Mouse (Mus musculus): Measurements from ENCODE around the gene Pck1.

- TF ChIP-seq EP300 (IDR thresholded peaks at IDR 0.05; ENCODE audit: insufficient read depth, low read depth, low read length) (no peak), CTCF (IDR thresholded peaks at IDR 0.05) (no peak)
Measured at GRCm38 (mm10) chr2:173134695-173135094, 18.2 kb upstream of the Pck1 start.

Data from heart, adult 2 months (tissue).